Mouse (Mus musculus): ENCODE results near the gene Sirt7.
A peak's percentile ranks its signal among the peaks of the same experiment; 100 is the strongest.

- TF ChIP-seq CTCF (IDR thresholded peaks at IDR 0.05; ENCODE audit: insufficient read depth, low read length): no peak
- 0 out of 2 replicates have a peak, but pooled peaks have one; percentile 6 for TF ChIP-seq POLR2A (IDR thresholded peaks at IDR 0.05; ENCODE audit: borderline replicate concordance, extremely low read depth, low read depth, low read length)
Measured at GRCm38 (mm10) chr11:120578694-120579243, 46.3 kb downstream of the Sirt7 start.

All from lung, adult 2 months (tissue).